Mouse (Mus musculus) MEL (cell line): ENCODE data around the gene Nkx1-2. TPM values are rescaled to one million over a fixed set of nuclear protein-coding genes. Genes with fewer than 3 reads are reported as not detected.

ENCODE experiments used
- DNase-seq: peaks from one replicate; pipeline ENCODE4 v3.0.0; 2011; ENCODE audit warnings: low read depth, low spot score
- H3K27ac ChIP-seq: 2 replicates; pipeline ENCODE4 v1.5.1; 2012; ENCODE audit warnings: low read depth, mild to moderate bottlenecking, control low read depth, low read length, moderate library complexity; ENCODE audit not compliant: control insufficient read depth
- H3K27me3 ChIP-seq, 2 experiments: fragments of 150-350 bp in 1 of 2; sonication (generic) in 1 of 2; 2 replicates each; pipeline ENCODE4 v1.6.1; 2012; ENCODE audit warnings: low read length in 2 of 2, mild to moderate bottlenecking in 2 of 2, improper control_type of control experiment in 1 of 2, moderate library complexity in 1 of 2; ENCODE audit not compliant: insufficient read depth in 2 of 2, control insufficient read depth in 1 of 2
- H3K36me3 ChIP-seq, 2 experiments: 2 replicates each; pipeline ENCODE4 v1.6.1; 2012 to 2014; ENCODE audit warnings: low read length in 2 of 2, improper control_type of control experiment in 1 of 2, inconsistent platforms in 1 of 2, mild to moderate bottlenecking in 1 of 2; ENCODE audit not compliant: insufficient read depth in 2 of 2, control insufficient read depth in 1 of 2
- H3K4me1 ChIP-seq, 2 experiments: fragments of 150-350 bp in 1 of 2; sonication (generic) in 1 of 2; 2 replicates each; pipeline ENCODE4 v1.6.1; 2012; ENCODE audit warnings: low read length in 2 of 2, improper control_type of control experiment in 1 of 2, mild to moderate bottlenecking in 1 of 2; ENCODE audit not compliant: insufficient read depth in 2 of 2, control insufficient read depth in 1 of 2
- H3K4me3 ChIP-seq, 2 experiments: fragments of 150-350 bp in 1 of 2; sonication (generic) in 1 of 2; 2 replicates each; pipeline ENCODE4 v1.5.1; 2012; ENCODE audit warnings: low read depth in 2 of 2, low read length in 2 of 2, mild to moderate bottlenecking in 2 of 2, moderate library complexity in 2 of 2, control low read depth in 1 of 2, improper control_type of control experiment in 1 of 2; ENCODE audit not compliant: control insufficient read depth in 1 of 2, insufficient read depth in 1 of 2
- H3K79me2 ChIP-seq: 2 replicates; pipeline ENCODE4 v1.6.1; 2012; ENCODE audit warnings: mild to moderate bottlenecking, low read length, moderate library complexity; ENCODE audit not compliant: control insufficient read depth, poor library complexity, insufficient read depth
- H3K9ac ChIP-seq: 2 replicates; pipeline ENCODE4 v1.6.1; 2012; ENCODE audit warnings: low read depth, mild to moderate bottlenecking, control low read depth, low read length, moderate library complexity; ENCODE audit not compliant: control insufficient read depth, poor library complexity, severe bottlenecking
- H3K9me3 ChIP-seq: fragments of 150-350 bp; sonication (generic); replicated peaks from 2 replicates; pipeline ENCODE4 v1.6.1; 2012; ENCODE audit warnings: mild to moderate bottlenecking, low read length, improper control_type of control experiment, moderate library complexity; ENCODE audit not compliant: insufficient read depth
- BHLHE40 ChIP-seq: IDR thresholded peaks from 2 replicates; pipeline ENCODE4 v1.6.1; 2012; ENCODE audit warnings: low read depth, mild to moderate bottlenecking, inconsistent platforms, low read length, improper control_type of control experiment, borderline replicate concordance
- CHD1 ChIP-seq: IDR thresholded peaks from 2 replicates; pipeline ENCODE4 v1.6.1; 2012; ENCODE audit warnings: low read depth, mild to moderate bottlenecking, inconsistent platforms, low read length, improper control_type of control experiment
- CTCF ChIP-seq, 3 experiments: IDR thresholded peaks in 2 of 3; conservative IDR thresholded peaks in 1 of 3; 2 replicates each; pipeline ENCODE4 v1.5.1; 2011 to 2012; ENCODE audit warnings: low read length in 3 of 3, low read depth in 2 of 3, mild to moderate bottlenecking in 2 of 3, improper control_type of control experiment in 1 of 3, inconsistent platforms in 1 of 3, mixed read lengths in 1 of 3, moderate library complexity in 1 of 3; ENCODE audit not compliant: control insufficient read depth in 1 of 3, insufficient read depth in 1 of 3, poor library complexity in 1 of 3, severe bottlenecking in 1 of 3
- ELF1 ChIP-seq: IDR thresholded peaks from 2 replicates; pipeline ENCODE4 v1.6.1; 2014; ENCODE audit warnings: low read depth, mild to moderate bottlenecking, inconsistent platforms, low read length, improper control_type of control experiment, moderate library complexity
- GABPA ChIP-seq: IDR thresholded peaks from 2 replicates; pipeline ENCODE4 v1.6.1; 2012; ENCODE audit warnings: low read depth, mild to moderate bottlenecking, inconsistent platforms, low read length, improper control_type of control experiment, moderate library complexity
- GATA1 ChIP-seq: IDR thresholded peaks from 2 replicates; pipeline ENCODE4 v1.6.1; 2011; ENCODE audit warnings: low read depth, low read length, improper control_type of control experiment
- MAFK ChIP-seq: IDR thresholded peaks from 2 replicates; pipeline ENCODE4 v1.6.1; 2011; ENCODE audit warnings: low read depth, mild to moderate bottlenecking, low read length, improper control_type of control experiment, borderline replicate concordance
- MYB ChIP-seq: IDR thresholded peaks from 2 replicates; pipeline ENCODE4 v1.6.1; 2011; ENCODE audit warnings: mild to moderate bottlenecking, low read depth, low read length, improper control_type of control experiment
- MYC ChIP-seq: IDR thresholded peaks from 2 replicates; pipeline ENCODE4 v1.6.1; 2011; ENCODE audit warnings: low read depth, mild to moderate bottlenecking, low read length, improper control_type of control experiment, moderate library complexity
- NELFE ChIP-seq: IDR thresholded peaks from 2 replicates; pipeline ENCODE4 v1.6.1; 2011; ENCODE audit warnings: low read depth, low read length, improper control_type of control experiment
- NRF1 ChIP-seq: IDR thresholded peaks from 2 replicates; pipeline ENCODE4 v1.6.1; 2014; ENCODE audit warnings: low read depth, mild to moderate bottlenecking, inconsistent platforms, low read length, improper control_type of control experiment, moderate library complexity; ENCODE audit not compliant: poor library complexity, insufficient read depth, severe bottlenecking
- POLR2A ChIP-seq, 2 experiments: IDR thresholded peaks; 2 replicates each; pipeline ENCODE4 v1.6.1; 2011 to 2012; ENCODE audit warnings: low read length in 2 of 2, mild to moderate bottlenecking in 2 of 2, control low read depth in 1 of 2, improper control_type of control experiment in 1 of 2, low read depth in 1 of 2, moderate library complexity in 1 of 2; ENCODE audit not compliant: control insufficient read depth in 1 of 2, insufficient read depth in 1 of 2, poor library complexity in 1 of 2
- POLR2AphosphoS5 ChIP-seq: IDR thresholded peaks from 2 replicates; pipeline ENCODE4 v1.6.1; 2012; ENCODE audit warnings: low read depth, borderline replicate concordance, mild to moderate bottlenecking, inconsistent platforms, low read length, moderate library complexity, mixed read lengths
- RAD21 ChIP-seq: IDR thresholded peaks from 2 replicates; pipeline ENCODE4 v1.6.1; 2011; ENCODE audit warnings: mild to moderate bottlenecking, low read depth, low read length, improper control_type of control experiment
- RCOR1 ChIP-seq: IDR thresholded peaks from 2 replicates; pipeline ENCODE4 v1.6.1; 2012; ENCODE audit warnings: low read depth, mild to moderate bottlenecking, inconsistent platforms, low read length, improper control_type of control experiment
- SIN3A ChIP-seq: IDR thresholded peaks from 2 replicates; pipeline ENCODE4 v1.6.1; 2012; ENCODE audit warnings: low read length, improper control_type of control experiment, inconsistent platforms
- SMC3 ChIP-seq: IDR thresholded peaks from 2 replicates; pipeline ENCODE4 v1.6.1; 2011; ENCODE audit warnings: low read depth, low read length, improper control_type of control experiment
- TBP ChIP-seq: IDR thresholded peaks from 2 replicates; pipeline ENCODE4 v1.8.0; 2011; ENCODE audit warnings: low read depth, low read length, improper control_type of control experiment
- USF1 ChIP-seq: IDR thresholded peaks from 2 replicates; pipeline ENCODE4 v1.6.1; 2014; ENCODE audit warnings: low read depth, mild to moderate bottlenecking, inconsistent platforms, low read length, improper control_type of control experiment, moderate library complexity
- ZC3H11A ChIP-seq: IDR thresholded peaks from 2 replicates; pipeline ENCODE4 v1.6.1; 2012; ENCODE audit warnings: low read depth, mild to moderate bottlenecking, inconsistent platforms, low read length, improper control_type of control experiment
- ZKSCAN1 ChIP-seq: IDR thresholded peaks from 2 replicates; pipeline ENCODE4 v1.6.1; 2012; ENCODE audit warnings: low read depth, mild to moderate bottlenecking, inconsistent platforms, low read length, improper control_type of control experiment, moderate library complexity
- ZMIZ1 ChIP-seq: IDR thresholded peaks from 2 replicates; pipeline ENCODE4 v1.6.1; 2012; ENCODE audit warnings: low read depth, mild to moderate bottlenecking, inconsistent platforms, low read length, improper control_type of control experiment, moderate library complexity
- ZNF384 ChIP-seq: IDR thresholded peaks from 2 replicates; pipeline ENCODE4 v1.6.1; 2012; ENCODE audit warnings: low read depth, mild to moderate bottlenecking, inconsistent platforms, low read length, improper control_type of control experiment
- polyA plus RNA-seq, 2 experiments: library from polyadenylated mRNA; stranded (reverse) in 1 of 2; unstranded in 1 of 2; fragments of >175 nt in 1 of 2; fragments of >200 nt in 1 of 2; gene quantifications; 2 replicates each; pipeline versions ENCODE4 v1.2.1 to v1.2.4; 2012; ENCODE audit warnings: low replicate concordance in 2 of 2, low read depth in 1 of 2; ENCODE audit not compliant: insufficient read length in 2 of 2, insufficient read depth in 1 of 2, missing spikeins in 1 of 2
- total RNA-seq: library from RNA; depleted of rRNA; stranded (reverse); fragments of 300-350 nt; gene quantifications from 2 replicates; pipeline ENCODE4 v1.2.3, GENCODE M21; 2012

Nkx1-2 gene
- total and polyA plus RNA-seq, 3 experiments, result 2.4 to 2.8 TPM; not detected in 1

DNA sequence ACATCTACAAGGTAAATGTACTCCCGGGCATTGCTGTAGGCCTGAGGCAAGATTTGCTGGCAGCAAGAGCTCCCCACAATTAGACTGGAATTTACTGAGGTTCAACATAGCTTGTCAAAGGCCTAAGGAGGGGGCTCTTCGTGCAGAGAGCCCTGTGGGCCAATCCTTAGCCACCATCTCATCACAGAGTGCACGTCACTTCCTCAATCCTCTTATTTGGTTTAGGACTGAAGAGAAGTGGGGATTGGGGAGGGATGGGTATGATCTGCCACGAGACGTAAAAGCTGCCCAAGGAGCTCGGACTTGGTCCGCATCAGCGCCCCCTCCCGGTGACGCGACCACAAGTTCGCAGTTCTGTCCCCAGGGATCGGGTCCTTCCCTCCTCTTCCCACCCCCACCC is 23.8 kb downstream of the Nkx1-2 start (continued):
- TF ChIP-seq TBP (peak; percentile 88), BHLHE40 (0 out of 2 replicates have a peak, but pooled peaks have one; percentile 32)

DNA sequence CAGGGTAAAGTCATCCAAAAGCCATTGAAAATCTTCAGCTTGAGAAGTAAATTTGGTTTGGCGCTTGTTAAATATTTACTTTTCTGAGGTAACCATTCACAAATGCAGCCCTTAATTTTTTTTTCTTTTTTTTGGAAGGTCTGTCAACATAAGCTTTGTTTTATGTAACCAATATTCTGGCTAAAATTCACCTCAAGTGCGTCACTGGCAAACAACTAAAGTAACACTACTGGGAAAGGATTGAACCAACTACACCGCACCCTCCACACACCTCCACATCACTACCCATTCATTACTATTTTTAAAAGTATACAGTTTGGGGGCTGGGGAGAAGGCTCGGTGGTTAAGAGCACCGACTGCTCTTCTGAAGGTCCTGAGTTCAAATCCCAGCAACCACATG is 24.8 kb downstream of the Nkx1-2 start:
- H3K27ac ChIP-seq, result no peak overlapping the region
- peaks cover 29 to 30% of the 10 kb centered on the region in 2 experiments for H3K4me1 ChIP-seq
- peak overlapping the region in 1 of 2 experiments; percentile 19; a peak in 1 of 4 replicates for H3K4me3 ChIP-seq
- peaks cover 42% of the 10 kb centered on the region for H3K79me2 ChIP-seq
- no peak for TF ChIP-seq CTCF (IDR thresholded peaks at IDR 0.05 in 2 of 3, conservative IDR thresholded peaks at IDR 0.05 in 1 of 3; ENCODE audit: control insufficient read depth in 1 of 3, insufficient read depth in 1 of 3, low read depth in 2 of 3, low read length in 3 of 3, poor library complexity in 1 of 3, severe bottlenecking in 1 of 3)
- no peak overlapping the region for H3K9ac ChIP-seq
- no peaks in the 10 kb centered on the region for H3K27me3 ChIP-seq
- DNase-seq, result no peak
- H3K36me3 ChIP-seq, result peaks cover 2 to 42% of the 10 kb centered on the region in 2 experiments
- no peaks in the 10 kb centered on the region for H3K9me3 ChIP-seq

DNA sequence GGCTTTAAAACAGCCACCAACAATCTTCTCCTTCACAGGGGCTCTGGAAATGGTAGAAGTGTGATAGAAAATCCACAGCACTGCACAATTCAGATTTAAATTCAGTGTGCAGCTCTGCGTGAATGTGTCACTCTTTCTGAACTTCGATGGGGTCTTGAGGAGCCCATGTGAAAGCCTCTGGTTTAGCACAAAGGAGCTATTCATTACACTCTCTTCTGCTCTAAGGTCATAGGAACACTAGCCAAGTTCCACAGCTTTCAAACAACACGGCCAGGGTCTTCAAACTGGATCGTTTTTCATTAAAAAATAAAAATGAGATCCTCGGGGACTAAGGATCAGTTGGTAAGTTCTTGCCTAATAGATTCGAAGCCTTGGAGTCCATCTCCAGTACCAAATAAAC is 26.2 kb downstream of the Nkx1-2 start:
- no peak for TF ChIP-seq ZNF384
- no peak for TF ChIP-seq RAD21
- peak overlapping the region; percentile 60 for H3K27ac ChIP-seq
- H3K4me3 ChIP-seq, result no peak overlapping the region; a peak in 1 of 4 replicates
- H3K79me2 ChIP-seq, result peaks cover 42% of the 10 kb centered on the region
- no peaks in the 10 kb centered on the region for H3K27me3 ChIP-seq
- H3K4me1 ChIP-seq, result peaks cover 33 to 42% of the 10 kb centered on the region in 2 experiments
- DNase-seq, result no peak
- H3K36me3 ChIP-seq, result peaks cover 10 to 54% of the 10 kb centered on the region in 2 experiments
- H3K9ac ChIP-seq, result peak overlapping the region; percentile 39
- H3K9me3 ChIP-seq, result no peaks in the 10 kb centered on the region

DNA sequence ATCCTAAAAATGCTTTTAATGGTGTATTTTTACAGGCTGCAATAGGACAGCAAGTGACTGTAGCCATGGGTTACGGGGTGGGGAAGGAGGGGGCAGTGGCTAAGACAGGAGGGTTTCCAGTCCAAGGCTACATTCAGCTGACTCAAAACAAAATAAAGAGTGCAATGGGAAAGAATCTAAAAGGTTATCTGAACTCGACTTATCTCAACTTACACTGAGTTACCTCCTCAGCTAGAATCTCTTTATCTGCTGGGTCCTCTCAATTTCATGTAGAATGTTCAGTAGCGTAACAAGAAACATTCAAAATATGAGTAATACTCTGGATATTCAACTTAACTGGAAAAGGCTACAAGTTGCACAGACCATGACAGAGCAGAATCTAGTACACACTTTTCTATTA is 26.7 kb downstream of the Nkx1-2 start:
- no peak overlapping the region; the same call in 1 of the 2 replicates for H3K9ac ChIP-seq
- peak; percentile 40 for DNase-seq
- TF ChIP-seq POLR2AphosphoS5 (no peak), ZNF384 (0 out of 2 replicates have a peak, but pooled peaks have one; percentile 26), ZMIZ1 (0 out of 2 replicates have a peak, but pooled peaks have one; percentile 27), GABPA (no peak), NRF1 (no peak), GATA1 (peak; percentile 77), CTCF (IDR thresholded peaks at IDR 0.05 in 2 of 3, conservative IDR thresholded peaks at IDR 0.05 in 1 of 3; ENCODE audit: control insufficient read depth in 1 of 3, insufficient read depth in 1 of 3, low read depth in 2 of 3, low read length in 3 of 3, poor library complexity in 1 of 3, severe bottlenecking in 1 of 3) (no peak), NELFE (no peak), CHD1 (no peak), MAFK (0 out of 2 replicates have a peak, but pooled peaks have one; percentile 18), USF1 (no peak), RCOR1 (0 out of 2 replicates have a peak, but pooled peaks have one; percentile 42), MYB (no peak), SMC3 (no peak), SIN3A (peak; percentile 52), ZKSCAN1 (no peak), ZC3H11A (no peak), POLR2A (IDR thresholded peaks at IDR 0.05; ENCODE audit: control insufficient read depth in 1 of 2, insufficient read depth in 1 of 2, low read depth in 1 of 2, low read length in 2 of 2, poor library complexity in 1 of 2) (no peak), MYC (no peak), ELF1 (no peak)

More for the DNA sequence above, 26.7 kb downstream of the Nkx1-2 start:
- peaks cover 10 to 54% of the 10 kb centered on the region in 2 experiments for H3K36me3 ChIP-seq
- no peak overlapping the region; the same call in 1 of the 2 replicates for H3K27ac ChIP-seq
- H3K9me3 ChIP-seq, result no peaks in the 10 kb centered on the region
- peaks cover 42% of the 10 kb centered on the region for H3K79me2 ChIP-seq
- no peak overlapping the region; a peak in 1 of 4 replicates for H3K4me3 ChIP-seq
- H3K27me3 ChIP-seq, result no peaks in the 10 kb centered on the region
- peaks cover 33 to 42% of the 10 kb centered on the region in 2 experiments for H3K4me1 ChIP-seq
